Mouse (Mus musculus) testis, postnatal 10 days (tissue): ENCODE data around the gene Adamts20.

Experiments used
- DNase-seq: peaks from one replicate; pipeline ENCODE4 v3.0.0; 2021; ENCODE audit warnings: low spot score

Gene Adamts20

DNA sequence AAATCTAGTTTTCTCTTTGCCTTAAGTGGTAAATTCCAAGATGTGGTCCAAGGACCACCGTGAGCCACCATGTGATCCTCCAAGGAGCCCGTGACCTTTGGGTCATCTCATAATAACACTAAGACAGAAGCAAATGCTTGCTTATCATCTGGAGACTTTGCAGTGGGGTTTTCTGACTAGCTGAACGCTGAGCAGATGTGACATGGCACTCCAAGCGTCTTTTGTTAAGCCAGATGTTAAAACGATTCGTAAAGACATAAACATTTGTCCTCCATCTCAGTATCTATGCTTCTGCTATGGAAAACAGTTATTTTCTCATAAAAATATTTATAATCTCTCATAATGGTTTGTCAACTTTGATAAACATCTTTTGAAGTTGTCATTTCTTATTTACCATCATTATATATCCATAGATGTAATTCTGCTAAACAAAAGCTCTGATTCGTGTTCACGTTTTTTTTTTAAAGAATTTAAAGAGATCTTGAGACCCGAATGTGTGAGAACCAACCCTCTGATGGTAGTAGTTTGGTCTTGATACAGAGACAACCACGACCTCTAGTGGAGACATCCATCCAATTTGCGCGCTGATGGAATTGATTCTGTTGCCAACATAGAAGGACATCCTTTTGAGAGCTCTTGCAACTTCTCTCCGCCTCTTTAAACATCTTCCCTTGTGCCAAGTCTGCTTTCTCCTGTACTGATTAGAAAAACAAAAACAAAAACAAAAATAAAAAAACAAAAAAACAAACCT lies 212.1 kb downstream of the Adamts20 start:
- DNase-seq = no peak

DNA sequence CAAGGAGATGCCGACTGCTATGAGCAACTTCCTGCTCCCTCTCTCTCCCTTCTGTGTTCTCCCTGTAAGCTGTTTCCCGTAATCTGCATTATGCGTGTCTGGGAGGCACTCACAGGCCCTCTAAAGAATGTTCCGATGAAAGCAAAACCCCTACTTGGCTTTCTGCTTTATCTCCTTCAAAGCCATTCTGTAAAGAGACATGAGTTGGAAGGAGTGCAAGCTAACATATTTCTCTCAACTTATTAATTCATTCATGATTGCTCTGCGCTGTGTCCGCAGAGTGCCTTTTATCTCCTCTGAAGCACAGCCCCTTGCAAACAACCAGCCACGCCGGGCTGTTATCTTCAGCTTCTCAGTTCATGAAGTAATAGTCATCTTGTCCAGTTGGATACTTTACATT lies 215.5 kb downstream of the Adamts20 start:
- no peak for DNase-seq

DNA sequence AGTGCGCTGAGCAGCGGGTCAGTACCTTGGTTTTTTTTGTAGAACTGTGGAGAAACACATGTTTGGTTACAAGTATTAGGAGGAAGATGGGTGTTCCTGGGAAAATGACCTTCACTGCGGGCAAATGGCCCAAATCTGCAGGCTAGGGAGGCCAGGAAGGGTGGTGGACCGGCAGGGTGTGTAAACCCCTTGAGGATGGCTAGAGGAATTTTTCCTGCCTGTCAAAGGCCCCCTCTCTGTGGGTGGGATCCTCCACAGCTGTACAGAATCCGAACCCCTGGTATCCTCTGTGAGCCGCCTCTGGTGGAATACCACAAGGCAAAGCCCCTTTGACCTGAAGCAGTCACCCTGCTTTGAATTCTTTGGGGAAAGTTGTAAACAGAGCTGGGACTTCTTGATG lies 216.8 kb downstream of the Adamts20 start:
- DNase-seq = peak; percentile 76

DNA sequence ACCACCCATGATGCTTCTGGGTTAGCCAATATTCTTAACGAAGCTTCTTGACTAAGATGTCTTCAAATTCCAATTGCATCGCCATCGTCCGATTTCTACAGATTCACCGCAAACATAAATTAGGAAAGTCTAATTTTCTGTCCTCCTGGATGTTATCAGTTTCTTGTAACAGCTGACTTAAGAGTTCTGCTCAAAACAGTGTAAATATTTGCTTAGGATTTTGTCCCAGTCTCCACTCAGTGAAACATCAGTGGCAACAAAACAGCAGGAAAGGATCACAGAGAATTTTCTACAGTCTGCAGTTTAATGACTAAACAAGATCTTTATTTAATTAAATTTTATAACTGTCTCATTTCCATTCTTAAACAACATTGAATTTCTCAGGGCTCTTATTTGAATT lies 218.5 kb downstream of the Adamts20 start:
- DNase-seq = no peak

DNA sequence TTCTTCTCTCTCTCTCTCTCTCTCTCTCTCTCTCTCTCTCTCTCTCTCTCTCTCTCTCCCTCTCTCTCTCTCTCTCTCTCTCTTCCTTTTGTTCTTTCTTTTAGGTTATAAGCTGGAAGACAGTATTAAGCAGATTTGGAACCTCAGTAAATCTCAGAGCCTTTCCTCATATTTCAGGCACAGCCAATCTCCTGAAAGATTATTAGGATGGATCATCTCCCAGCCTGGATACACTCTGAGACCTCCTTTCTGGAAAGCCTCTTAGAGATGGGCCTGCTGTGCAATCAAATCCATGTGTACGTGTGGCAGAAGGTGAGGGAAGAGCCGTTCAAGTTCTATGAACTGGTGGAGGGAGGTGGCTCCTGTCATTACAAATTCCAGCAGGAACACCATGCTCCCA lies 220.9 kb downstream of the Adamts20 start:
- no peak for DNase-seq

DNA sequence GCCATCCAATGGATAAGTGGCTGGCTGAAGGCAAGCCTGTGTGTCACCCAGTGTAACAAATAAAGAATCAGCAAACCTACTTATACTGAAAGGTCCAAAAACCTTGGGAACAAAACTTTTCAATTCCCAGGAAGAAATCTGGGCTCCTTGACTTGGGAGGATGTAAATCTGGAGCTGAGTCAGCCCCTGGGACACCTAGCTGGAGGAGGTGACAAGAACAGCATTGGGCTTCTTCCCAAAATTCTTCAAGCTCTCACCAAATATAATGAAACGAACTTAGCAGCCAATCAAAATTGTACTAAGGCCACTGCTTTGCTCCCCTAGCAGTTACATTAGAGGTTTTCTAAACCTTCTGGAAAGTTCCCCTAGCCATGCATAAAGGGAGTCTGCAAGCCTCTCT lies 223.1 kb downstream of the Adamts20 start:
- DNase-seq = no peak

DNA sequence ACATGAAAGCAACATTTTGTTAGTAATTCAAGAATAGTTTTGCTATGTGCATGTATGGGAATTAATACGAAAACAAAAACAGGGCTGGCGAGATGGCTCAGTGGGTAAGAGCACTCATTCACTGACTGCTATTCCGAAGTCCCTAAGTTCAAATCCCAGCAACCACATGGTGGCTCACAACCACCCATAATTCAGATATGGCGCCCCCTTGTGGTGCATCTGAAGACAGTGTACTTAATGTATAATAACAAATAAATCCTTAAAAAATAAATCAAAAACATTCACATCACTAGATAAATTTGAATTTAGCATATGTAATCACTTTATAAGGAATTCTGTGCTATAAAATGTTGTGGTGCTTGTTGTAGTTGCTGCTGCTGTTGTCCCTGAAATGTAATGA lies 225.6 kb downstream of the Adamts20 start:
- DNase-seq = peak; percentile 55

DNA sequence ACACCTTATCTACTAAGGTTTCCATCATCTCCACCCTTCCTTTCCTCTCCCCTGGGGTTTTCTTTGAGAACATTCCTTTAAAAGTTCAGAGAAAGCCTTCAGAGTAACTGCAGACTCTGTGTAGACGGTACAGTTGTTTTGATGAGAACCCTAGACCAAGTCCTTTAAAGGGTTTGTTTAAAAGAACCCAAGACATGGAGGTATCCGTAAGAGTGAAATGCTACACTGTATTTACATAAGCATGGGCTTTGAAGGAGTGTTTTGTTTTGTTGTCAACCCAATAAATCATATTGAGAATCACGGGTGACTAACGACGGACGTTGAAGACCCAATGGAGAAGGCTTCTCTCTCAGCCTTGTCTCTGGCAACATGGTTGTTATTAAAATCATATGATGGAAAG lies 226.1 kb downstream of the Adamts20 start:
- DNase-seq = no peak

DNA sequence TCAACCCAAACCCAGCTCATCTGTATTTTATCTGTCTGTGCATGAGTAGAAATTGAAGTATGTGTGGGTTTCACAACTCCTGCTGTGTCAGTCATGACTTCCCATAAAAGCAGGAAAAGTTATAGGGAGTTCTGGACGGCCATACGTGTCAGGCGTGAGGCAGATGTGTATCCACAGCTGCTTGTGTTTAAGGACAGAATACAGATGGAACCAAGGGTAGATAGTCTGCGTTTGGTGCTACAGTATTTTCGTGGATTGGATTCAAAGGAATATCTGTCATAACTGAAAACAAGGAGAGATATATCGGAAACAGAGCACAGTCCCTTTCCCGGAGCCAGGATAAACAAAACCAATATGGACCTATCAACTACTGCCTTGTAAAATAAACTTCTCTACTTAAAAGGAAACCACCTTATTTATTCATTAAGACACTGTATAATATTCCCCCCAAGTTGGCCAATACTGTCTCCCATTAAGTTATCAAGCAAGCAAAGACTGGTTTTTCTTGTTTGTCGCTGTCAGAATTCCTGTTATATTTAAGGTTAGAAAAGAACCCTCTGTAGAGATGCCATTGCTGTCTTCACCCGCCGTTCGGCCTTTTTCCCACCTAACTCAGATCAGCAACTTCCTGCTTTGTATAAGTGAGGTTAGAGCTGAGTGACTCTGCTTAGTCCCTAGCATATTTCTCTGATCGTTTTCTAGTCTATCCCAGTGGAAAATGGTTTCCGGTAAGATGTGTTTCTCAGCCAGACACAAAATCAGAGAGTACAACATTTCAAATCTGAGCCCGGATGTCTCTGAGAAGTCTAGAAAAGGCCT lies 227.0 kb downstream of the Adamts20 start:
- DNase-seq = no peak

DNA sequence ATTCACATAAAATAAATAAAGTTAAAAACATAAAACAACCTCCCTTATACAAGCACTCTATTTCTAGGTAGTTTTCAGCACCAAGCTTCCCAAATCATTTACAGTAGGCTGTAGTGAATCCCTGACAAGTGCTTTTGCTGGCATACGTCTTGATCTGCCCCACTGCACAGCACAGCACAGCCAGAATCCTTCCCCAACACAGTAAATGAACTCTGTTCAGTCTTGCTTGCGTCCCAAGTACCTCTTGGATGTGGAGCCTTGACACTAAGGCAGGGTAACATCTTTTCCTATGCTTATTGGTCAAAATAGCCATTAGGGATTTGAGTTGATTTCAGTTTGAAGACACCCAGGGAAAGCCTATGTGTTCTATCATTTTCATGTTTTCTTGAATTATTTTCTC lies 228.5 kb downstream of the Adamts20 start:
- DNase-seq = no peak

DNA sequence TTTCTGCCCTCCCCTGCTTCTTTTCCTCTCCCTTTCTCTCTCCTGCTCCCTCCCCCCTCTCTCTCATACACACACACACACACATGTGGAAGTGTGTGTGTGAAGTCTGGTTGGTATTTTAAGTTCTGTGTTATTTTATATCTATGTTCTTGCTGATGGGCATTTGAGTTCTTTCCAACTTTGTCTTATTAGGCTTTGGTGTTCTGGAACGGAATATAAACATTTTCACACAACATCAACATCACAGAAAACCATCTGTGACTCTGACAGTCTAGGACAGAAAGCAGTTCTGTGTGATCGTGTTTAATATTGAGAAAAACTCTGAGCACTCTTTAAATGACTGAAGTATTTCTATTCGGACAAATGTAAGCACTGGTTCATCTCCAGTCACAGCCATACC lies 229.1 kb downstream of the Adamts20 start:
- DNase-seq = no peak

DNA sequence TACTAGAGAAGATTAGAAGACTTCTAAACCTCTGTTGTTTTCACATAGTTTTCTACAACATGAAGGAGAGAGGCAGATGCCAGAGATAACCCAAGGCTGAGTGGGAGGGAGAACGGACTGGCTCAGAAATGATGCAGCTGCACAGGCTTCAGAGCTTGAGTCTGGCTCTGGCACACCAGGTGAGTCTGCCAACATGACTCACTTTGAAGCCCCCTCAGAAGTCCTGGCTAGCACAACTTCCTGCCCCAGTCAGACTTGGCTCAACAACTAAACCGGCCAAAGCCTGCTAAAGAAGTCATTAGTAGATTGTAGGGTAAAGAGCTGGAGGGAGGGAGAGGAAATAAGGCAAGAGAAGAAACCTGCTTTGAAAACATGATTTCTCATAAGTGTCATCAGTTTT lies 230.0 kb downstream of the Adamts20 start:
- DNase-seq = no peak

DNA sequence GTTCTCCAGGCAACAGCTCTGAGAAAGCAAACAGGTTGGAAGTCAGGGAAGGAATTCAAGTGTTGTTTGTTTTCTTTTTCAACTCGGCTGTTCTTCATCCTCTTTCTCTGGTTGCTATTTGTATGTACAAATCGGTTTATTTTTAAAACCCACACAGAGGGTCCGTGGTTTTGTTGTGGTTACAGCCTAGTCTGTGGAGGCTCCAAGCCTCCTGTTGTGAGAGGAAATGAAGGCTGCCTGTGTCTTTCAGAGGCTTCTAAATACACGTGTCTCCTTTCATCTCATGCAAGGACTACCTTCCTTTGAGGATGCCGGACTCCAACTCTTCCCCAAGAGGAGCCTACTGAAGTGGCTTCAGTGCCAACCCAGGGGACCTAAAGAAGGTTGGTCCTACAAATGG lies 234.0 kb downstream of the Adamts20 start:
- no peak for DNase-seq

DNA sequence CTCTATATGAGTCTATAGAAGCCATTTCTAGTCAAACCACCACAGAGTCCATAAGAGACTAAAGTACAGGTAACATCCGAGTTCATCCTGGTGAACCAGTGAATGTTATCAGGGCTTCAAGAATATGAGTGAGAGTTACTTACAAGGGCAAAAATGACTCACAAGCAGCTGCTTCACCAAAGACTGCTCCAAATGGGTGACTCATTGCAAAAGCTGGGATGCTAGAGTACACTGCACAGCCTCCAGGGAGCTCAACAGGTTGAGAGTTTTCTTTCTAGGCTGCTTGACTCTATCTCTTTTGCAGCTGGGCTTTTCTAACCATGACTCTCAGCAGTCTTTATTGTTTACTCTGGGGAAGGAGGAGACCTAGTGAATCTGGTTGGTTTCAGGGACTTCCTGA lies 237.8 kb downstream of the Adamts20 start:
- DNase-seq = no peak

DNA sequence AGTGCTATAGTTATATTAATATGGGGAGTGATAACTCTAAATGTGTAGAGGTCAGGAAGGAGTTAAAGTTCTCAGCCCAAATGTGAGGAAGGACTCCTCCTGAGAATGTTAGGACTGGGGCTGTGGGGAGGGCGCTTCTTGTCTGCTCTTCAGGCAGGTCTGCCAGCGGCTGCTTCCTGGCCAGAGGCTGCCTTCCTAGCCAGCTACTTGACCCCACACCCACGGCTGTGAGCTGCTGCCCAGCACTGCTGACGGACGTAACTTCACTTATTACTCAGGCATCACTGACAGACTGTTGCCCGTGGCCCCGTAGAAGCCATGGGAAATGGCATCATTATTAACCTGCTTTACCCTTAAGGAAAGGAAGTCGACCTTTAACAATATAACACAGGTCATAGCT lies 242.1 kb downstream of the Adamts20 start:
- DNase-seq = no peak

DNA sequence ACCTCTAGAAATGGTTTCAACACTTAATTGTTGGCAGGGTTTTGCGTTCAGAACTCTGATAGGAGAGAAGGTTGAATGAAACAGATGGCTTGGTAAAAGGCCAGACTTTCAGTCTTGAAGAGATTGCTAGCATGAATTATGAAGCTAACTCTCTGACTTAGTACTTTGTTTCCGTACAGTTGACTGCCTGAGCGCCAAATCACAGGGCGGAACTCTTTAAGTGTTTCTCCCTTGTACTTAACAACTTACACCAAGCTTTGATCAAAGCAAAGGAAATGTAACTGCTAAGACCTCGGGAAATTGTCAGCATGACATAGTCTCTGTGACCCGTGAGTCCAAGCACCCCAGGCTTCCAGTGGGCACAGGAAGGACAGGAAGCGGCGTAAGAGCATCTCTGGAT lies 244.5 kb downstream of the Adamts20 start:
- DNase-seq = no peak
